Mouse (Mus musculus) retina, embryonic 14.5 days (tissue): ENCODE data around the gene Bicc1.

Experiments used
- DNase-seq: peaks from one replicate; pipeline ENCODE4 v3.0.0-alpha.2; 2015; ENCODE audit warnings: low spot score

Bicc1 gene

GRCm38 (mm10) chr10:71052748-71053147 lies 106.8 kb downstream of the Bicc1 start:
- peak; percentile 1 for DNase-seq

GRCm38 (mm10) chr10:71052208-71052607 lies 107.3 kb downstream of the Bicc1 start:
- no peak for DNase-seq

- no peak for DNase-seq
Measured at GRCm38 (mm10) chr10:71050722-71051333, 108.7 kb downstream of the Bicc1 start.

- no peak for DNase-seq
Measured at GRCm38 (mm10) chr10:71049294-71049693, 110.2 kb downstream of the Bicc1 start.

- no peak for DNase-seq
Measured at GRCm38 (mm10) chr10:71044410-71044809, 115.1 kb downstream of the Bicc1 start.

GRCm38 (mm10) chr10:71041874-71042273 lies 117.6 kb downstream of the Bicc1 start:
- no peak for DNase-seq

GRCm38 (mm10) chr10:71036484-71036883 lies 123.0 kb downstream of the Bicc1 start:
- no peak for DNase-seq

GRCm38 (mm10) chr10:71028996-71029395 lies 130.5 kb downstream of the Bicc1 start:
- DNase-seq, result no peak

GRCm38 (mm10) chr10:71028066-71028844 lies 131.2 kb downstream of the Bicc1 start:
- DNase-seq, result no peak

GRCm38 (mm10) chr10:71025131-71025894 lies 134.2 kb downstream of the Bicc1 start:
- no peak for DNase-seq

- no peak for DNase-seq
Measured at GRCm38 (mm10) chr10:71024681-71025080, 134.8 kb downstream of the Bicc1 start.

- no peak for DNase-seq
Measured at GRCm38 (mm10) chr10:71023471-71023870, 136.0 kb downstream of the Bicc1 start.

- no peak for DNase-seq
Measured at GRCm38 (mm10) chr10:71020459-71020858, 139.0 kb downstream of the Bicc1 start.

GRCm38 (mm10) chr10:71019836-71020235 lies 139.7 kb downstream of the Bicc1 start:
- DNase-seq, result no peak

- DNase-seq, result no peak
Measured at GRCm38 (mm10) chr10:71009771-71010496, 149.6 kb downstream of the Bicc1 start.

GRCm38 (mm10) chr10:71008721-71009120 lies 150.8 kb downstream of the Bicc1 start:
- DNase-seq, result no peak

GRCm38 (mm10) chr10:71007956-71008355 lies 151.5 kb downstream of the Bicc1 start:
- DNase-seq, result no peak

- no peak for DNase-seq
Measured at GRCm38 (mm10) chr10:71007516-71007915, 152.0 kb downstream of the Bicc1 start.

GRCm38 (mm10) chr10:71007001-71007400 lies 152.5 kb downstream of the Bicc1 start:
- no peak for DNase-seq

- no peak for DNase-seq
Measured at GRCm38 (mm10) chr10:71002871-71003270, 156.6 kb downstream of the Bicc1 start.

GRCm38 (mm10) chr10:71002186-71002585 lies 157.3 kb downstream of the Bicc1 start:
- no peak for DNase-seq

GRCm38 (mm10) chr10:70998136-70998535 lies 161.4 kb downstream of the Bicc1 start:
- peak; percentile 43 for DNase-seq
